Mouse (Mus musculus) right cerebral cortex, postnatal 14 days (tissue): ENCODE results near the gene Rcor2.
A peak's percentile ranks its signal among the peaks of the same experiment; 100 is the strongest.

Experiments used
- DNase-seq: peaks from one replicate; pipeline ENCODE4 v3.0.0; 2022

The Rcor2 gene

GRCm38 (mm10) chr19:7265478-7266191 is 1.5 kb upstream of the Rcor2 start:
- no peak for DNase-seq

DNA sequence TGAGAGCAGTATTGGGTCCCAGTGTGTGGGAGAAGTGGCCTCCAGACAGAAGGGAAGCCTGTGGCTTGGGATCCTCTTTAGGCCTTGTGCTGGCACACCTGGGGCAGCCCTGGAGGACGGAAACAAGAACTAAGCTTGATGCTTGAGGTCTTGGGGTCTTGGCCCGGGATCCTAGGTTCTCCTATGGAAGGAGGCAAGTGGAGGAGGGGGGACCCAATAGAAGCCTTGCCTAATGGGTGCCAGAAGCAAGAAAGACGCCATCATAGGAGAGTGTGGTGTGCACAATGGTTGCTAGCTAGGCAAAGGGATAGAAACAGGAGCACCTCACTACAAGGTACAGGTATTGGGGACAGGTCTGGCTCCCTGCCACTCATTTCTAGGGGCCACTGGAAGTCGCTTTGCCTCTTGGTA is 699 bp upstream of the Rcor2 start:
- DNase-seq: no peak

GRCm38 (mm10) chr19:7267781-7268721 is 926 bp downstream of the Rcor2 start:
- peak; percentile 81 for DNase-seq

GRCm38 (mm10) chr19:7268722-7269090 is 1.6 kb downstream of the Rcor2 start:
- DNase-seq: peak; percentile 77

GRCm38 (mm10) chr19:7269290-7270044 is 2.3 kb downstream of the Rcor2 start:
- DNase-seq: no peak

DNA sequence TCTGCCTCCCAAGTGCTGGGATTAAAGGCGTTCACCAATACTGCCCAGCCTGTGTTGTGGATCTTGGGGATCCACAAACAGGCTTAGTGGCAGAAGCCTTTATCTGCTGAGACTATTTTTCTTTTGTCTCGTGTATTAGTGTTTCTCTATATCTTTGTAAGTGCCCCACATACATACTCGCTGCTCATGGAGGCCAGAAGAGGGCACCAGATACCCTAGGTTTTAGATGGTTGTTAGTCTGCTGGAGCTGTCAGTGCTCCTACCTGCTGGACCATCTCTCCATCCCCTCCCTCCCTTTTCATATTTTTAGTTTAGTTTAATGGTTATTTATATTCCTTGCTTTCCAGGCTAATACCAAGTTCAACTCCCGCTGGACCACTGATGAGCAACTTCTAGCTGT is 6.4 kb downstream of the Rcor2 start:
- no peak for DNase-seq

DNA sequence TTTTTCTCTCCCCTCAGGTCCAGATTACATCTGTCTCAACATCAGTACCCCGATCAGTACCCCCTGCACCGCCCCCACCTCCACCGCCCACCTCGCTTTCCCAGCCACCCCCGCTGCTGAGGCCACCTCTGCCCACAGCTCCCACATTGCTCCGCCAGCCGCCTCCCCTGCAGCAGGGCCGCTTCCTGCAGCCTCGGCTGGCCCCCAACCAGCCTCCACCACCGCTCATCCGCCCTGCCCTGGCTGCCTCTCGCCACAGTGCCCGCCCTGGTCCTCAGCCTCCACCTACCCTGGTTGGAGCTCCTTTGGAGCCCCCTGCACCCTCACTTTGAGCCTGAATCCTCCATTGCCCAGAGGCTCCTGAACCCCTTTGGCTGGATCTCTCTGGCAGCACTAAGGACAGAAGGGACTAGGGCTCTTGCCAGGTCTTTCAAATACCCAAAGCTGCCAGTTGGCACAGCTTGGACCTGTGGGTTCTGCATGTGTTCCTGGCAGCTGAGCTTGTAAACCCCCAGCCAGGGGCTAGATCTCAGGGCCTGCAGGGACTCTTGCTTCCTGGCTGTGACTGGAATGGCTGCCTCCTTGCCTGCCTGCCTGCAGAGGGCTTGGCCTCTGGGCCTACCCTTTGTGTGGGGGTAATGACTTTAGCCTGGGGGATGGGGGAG is 7.3 kb downstream of the Rcor2 start:
- DNase-seq: peak; percentile 34

DNA sequence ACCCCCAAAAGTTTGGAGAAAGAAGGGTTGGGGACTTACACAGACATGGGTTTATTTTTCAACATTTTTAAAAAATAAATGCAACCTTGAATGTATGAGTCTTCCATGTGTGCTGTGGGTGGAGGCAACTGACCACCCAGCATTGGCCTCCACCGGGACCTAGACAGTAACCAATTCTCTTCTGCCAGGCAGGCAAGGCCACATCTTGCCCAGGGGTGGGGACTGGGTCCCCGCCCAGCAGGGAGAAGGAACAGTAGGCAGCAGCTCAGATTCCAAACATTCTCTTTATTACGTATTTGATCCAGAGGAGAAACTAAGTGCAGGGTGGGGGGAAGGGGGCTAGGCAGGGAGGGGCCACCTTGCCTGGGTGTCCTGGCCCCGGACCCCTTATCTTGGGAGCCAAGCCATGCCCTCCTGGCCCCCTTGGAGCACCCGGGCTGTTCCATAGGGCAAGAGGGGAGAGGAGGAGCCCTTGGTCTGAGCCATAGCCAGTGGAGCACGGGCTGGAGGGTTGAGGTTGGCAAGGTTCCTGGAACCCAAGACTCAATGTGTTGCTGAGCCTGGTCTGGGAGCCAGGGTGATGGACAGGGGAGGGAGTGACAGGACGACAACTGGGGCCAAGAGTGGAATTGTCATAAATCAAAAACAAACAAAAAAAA is 8.1 kb downstream of the Rcor2 start:
- no peak for DNase-seq

DNA sequence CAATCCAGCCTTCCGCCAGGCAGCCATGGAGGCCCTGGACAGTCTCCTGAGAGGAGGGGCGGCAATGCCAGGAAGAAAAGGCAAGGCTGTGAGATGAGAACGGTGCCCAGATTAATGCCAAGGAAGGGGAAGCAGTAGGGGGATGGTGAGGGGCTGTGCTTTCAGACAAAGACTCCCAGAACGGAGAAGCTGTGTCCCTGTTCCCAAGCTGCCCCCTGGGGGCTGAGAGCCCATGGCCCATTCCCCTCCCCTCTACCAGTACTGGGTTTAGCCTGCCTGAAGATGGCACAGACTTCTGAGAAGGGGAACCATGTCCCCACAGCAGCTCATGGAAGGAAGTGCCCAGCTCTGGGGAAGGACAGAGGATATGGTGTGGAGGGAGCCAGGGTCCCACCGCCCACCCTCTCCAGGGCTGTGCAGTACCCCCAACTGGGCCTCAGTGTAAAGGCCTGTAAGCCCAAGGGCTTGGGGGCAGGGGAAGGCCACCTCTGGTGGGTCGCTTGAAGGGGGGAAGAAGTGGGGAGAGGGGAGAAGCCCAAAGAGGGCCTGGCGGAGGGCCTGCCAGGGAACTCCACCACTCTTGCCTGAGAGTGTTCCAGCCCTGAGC is 9.0 kb downstream of the Rcor2 start:
- no peak for DNase-seq

DNA sequence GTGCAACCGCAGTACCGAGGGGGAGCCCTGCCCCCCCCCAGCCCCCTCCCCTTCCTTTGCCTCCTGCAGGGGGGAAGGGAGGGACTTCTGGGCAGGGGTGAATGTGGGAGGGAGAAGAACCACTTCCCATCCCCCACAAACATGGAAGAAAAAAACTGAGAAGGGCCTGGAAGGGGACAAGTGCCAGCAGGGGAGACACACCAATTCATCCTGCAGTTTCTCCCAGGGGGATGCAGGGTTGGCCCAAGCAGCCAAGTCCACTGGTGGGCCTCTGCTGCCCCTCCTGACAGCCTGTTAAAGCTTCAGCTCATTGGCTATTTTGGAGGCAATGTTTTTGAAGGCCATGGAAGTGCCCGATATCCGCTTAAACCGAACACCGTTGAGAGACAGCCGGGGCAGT is 9.7 kb downstream of the Rcor2 start:
- no peak for DNase-seq

GRCm38 (mm10) chr19:7278200-7278906 is 11.2 kb downstream of the Rcor2 start:
- DNase-seq: no peak

DNA sequence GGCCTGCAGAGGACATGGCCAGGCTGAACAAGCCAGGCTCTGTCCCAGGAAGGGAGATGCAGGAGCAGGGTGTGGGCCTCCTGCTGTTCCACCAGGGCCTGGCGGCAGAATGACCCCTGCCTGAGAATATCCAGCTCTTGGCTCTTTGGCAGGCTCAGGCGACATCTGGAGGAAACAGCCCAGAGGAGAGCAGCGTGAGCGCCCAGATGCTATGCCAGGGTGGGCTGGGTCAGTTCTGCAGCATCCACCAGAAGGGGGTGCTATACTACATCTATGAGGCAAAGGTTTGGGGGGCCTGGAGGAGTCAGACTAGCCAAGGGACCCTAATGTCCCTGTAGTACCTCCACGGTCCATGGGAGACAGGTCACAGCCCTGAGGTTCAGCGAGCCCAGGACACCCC is 12.0 kb downstream of the Rcor2 start:
- peak; percentile 47 for DNase-seq

DNA sequence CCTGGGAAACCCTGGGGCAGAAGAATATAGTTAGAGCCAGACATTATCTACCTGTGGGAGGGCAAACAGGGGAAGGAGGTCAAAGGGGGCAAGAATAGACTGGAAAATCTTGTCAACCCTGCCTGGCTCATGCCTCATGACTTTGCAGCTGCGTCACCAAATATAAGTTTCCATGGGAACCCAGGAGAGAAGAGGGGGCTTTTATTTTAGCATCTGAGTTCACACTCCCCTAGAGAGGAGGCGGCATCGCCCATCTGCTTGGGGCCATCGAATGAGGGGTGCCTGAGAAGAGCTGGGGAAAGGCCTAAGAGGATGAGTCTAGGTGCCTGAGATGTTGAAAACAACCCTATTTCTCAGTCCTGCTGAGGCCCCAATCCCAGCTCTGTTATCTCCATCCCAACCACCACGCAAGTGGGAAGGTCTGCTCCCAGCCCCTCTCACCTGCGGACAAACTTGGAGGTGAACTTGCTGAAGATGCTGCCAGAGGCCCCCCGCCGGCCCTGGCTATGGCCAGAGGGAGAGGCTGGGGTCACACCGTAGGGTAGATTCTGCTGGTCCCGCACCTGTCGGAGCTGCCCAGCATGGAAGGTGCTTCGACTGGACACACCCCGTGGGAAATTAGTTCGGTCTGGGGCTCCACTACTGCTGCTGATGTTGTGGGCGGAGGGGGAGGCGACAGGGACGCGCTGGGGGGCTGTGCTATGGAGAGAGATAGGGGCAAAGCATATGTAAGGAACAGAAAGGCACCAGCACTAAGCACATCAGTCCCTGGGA is 13.6 kb downstream of the Rcor2 start:
- peak; percentile 57 for DNase-seq

DNA sequence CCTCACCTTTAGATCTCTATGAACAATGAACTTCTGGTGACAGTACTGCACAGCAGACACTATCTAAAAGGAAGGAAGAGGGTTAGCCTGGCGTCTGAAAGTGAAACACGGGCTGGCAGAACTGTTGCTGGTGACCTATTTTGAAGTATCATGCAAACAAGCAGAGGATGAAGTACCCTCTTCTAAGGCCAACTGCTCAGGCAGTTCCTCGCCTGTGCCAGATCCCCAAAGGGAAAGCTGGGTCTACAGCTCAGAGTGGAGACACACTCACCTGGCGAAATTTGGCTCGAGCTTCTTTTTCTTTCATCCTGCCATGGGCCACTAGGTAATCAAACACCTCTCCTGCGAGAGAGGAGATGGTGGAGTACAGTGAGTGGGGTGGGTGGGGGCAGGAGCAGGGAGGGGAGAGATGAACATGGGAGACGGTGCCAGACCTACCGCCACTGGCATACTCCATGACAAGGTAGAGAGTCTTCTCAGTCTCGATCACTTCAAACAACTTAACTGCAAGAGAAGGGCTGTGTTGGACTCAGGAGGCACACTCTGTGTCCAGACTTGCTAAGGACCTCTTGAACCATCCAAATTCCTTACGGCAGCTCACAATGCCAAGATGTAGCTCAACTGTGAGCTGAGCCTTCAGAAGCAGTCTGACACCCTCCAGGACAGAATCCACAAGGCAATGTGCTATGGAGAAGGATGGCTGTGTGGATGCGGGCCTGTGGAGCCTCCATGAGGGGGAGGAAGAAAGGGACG is 19.6 kb downstream of the Rcor2 start:
- DNase-seq: no peak

DNA sequence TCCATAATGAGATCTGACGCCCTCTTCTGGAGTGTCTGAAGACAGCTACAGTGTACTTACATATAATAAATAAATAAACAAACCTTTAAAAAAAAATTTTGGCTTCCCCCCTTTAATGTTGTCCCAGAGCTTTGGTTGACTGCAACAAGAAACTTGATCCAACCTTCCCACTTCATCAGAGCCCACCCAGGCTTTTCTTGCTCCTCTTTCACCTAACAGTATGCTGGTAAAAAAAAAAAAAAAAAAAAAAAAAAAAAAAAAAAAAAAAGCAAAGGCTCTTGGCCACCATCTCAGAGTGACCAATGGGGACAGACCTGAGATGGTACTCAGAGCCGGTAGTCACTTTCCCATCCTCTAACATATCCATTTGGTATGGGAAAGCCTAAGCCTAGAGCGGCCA is 21.2 kb downstream of the Rcor2 start:
- DNase-seq: no peak

- no peak for DNase-seq
Measured at GRCm38 (mm10) chr19:7289767-7290166, 22.6 kb downstream of the Rcor2 start.

- no peak for DNase-seq
Measured at GRCm38 (mm10) chr19:7291958-7292709, 25.0 kb downstream of the Rcor2 start.

- no peak for DNase-seq
Measured at GRCm38 (mm10) chr19:7294098-7294876, 27.2 kb downstream of the Rcor2 start.
